Mouse (Mus musculus) ES-Bruce4 (cell line): ENCODE measurements around the gene Magee1. TPM values are rescaled to one million over a fixed set of nuclear protein-coding genes. Genes with fewer than 3 reads are reported as not detected.
"Not testable (repeated sequence)": the region's sequence is repeated elsewhere in the genome, so short reads cannot be mapped to it uniquely, and the experiment has no call there.

Experiments
- H3K27ac ChIP-seq: 2 replicates; pipeline ENCODE4 v1.5.1; 2012; ENCODE audit warnings: low read length, inconsistent platforms; ENCODE audit not compliant: insufficient read depth
- H3K27me3 ChIP-seq: 2 replicates; pipeline ENCODE4 v1.6.1; 2012; ENCODE audit warnings: mild to moderate bottlenecking, low read length, inconsistent platforms; ENCODE audit not compliant: control insufficient read depth, poor library complexity, insufficient read depth, severe bottlenecking
- H3K36me3 ChIP-seq: 2 replicates; pipeline ENCODE4 v1.6.1; 2012; ENCODE audit warnings: inconsistent platforms, mild to moderate bottlenecking, low read length, moderate library complexity; ENCODE audit not compliant: control insufficient read depth, poor library complexity, insufficient read depth, severe bottlenecking
- H3K4me1 ChIP-seq: one replicate; pipeline ENCODE4 v1.8.1; 2011; ENCODE audit warnings: low read length; ENCODE audit not compliant: control insufficient read depth, insufficient read depth
- H3K4me3 ChIP-seq: 2 replicates; pipeline ENCODE4 v1.5.1; 2011; ENCODE audit warnings: low read depth, mild to moderate bottlenecking, low read length
- H3K9ac ChIP-seq: 2 replicates; pipeline ENCODE4 v1.6.1; 2012; ENCODE audit warnings: low read depth, mild to moderate bottlenecking, inconsistent platforms; ENCODE audit not compliant: poor library complexity, severe bottlenecking
- H3K9me3 ChIP-seq: replicated peaks from 2 replicates; pipeline ENCODE4 v1.6.1; 2012; ENCODE audit warnings: mild to moderate bottlenecking, low read length, inconsistent platforms; ENCODE audit not compliant: control insufficient read depth, poor library complexity, insufficient read depth, severe bottlenecking
- CTCF ChIP-seq: IDR thresholded peaks from one replicate; pipeline ENCODE4 v1.8.1; 2011; ENCODE audit warnings: low read depth, low read length
- EP300 ChIP-seq: IDR thresholded peaks from 2 replicates; pipeline ENCODE4 v1.6.1; 2011; ENCODE audit warnings: low read depth, low read length; ENCODE audit not compliant: insufficient read depth
- POLR2A ChIP-seq: IDR thresholded peaks from one replicate; pipeline ENCODE4 v1.8.1; 2011; ENCODE audit warnings: low read length; ENCODE audit not compliant: insufficient read depth
- polyA plus RNA-seq: library from polyadenylated mRNA; stranded (reverse); fragments of >200 nt; gene quantifications from 2 replicates; pipeline ENCODE4 v1.2.4, GENCODE M21; 2011; ENCODE audit warnings: low read depth; ENCODE audit not compliant: missing spikeins, insufficient read depth, insufficient read length

The Magee1 gene
- polyA plus RNA-seq, result 1.9 and 2.1 TPM in 2 replicates

GRCm38 (mm10) chrX:105120275-105121226 lies at the start of gene Magee1:
Magee1 (plus strand) TSS chrX:105120378.
- Histone ChIP-seq H3K36me3 (no peaks in the 10 kb centered on the region), H3K4me1 (no peaks in the 10 kb centered on the region), H3K9ac (no peak within 1 kb of the TSS), H3K9me3 (no peaks in the 10 kb centered on the region), H3K4me3 (peak within 1 kb of the TSS; percentile 82), H3K27ac (no peak within 1 kb of the TSS), H3K27me3 (no peaks in the 10 kb centered on the region)
- TF ChIP-seq EP300 (no peak), CTCF (no peak), POLR2A (no peak)

GRCm38 (mm10) chrX:105079151-105079550 lies 41.0 kb upstream of the Magee1 start:
- Histone ChIP-seq H3K9me3 (no peaks in the 10 kb centered on the region), H3K27ac (no peak overlapping the region), H3K9ac (peak overlapping the region; percentile 35; the same call in 1 of the 2 replicates), H3K4me3 (peak overlapping the region; percentile 90), H3K27me3 (no peaks in the 10 kb centered on the region), H3K4me1 (no peaks in the 10 kb centered on the region), H3K36me3 (peaks cover 10% of the 10 kb centered on the region)
- TF ChIP-seq CTCF (no peak), POLR2A (no peak), EP300 (no peak)

GRCm38 (mm10) chrX:105079615-105080092 lies 40.5 kb upstream of the Magee1 start, which contains the start of gene Pbdc1:
Pbdc1 (plus strand) TSS chrX:105079756.
- Histone ChIP-seq H3K9me3 (no peaks in the 10 kb centered on the region), H3K4me1 (no peaks in the 10 kb centered on the region), H3K27me3 (no peaks in the 10 kb centered on the region), H3K4me3 (peak within 1 kb of the TSS; percentile 90), H3K36me3 (peaks cover 12% of the 10 kb centered on the region), H3K27ac (no peak within 1 kb of the TSS), H3K9ac (peak within 1 kb of the TSS; percentile 75)
- no peak for TF ChIP-seq POLR2A
- no peak for TF ChIP-seq CTCF

- Histone ChIP-seq H3K27ac (no peak overlapping the region), H3K9ac (peak overlapping the region; percentile 75), H3K9me3 (no peaks in the 10 kb centered on the region), H3K4me3 (peak overlapping the region; percentile 89), H3K36me3 (peaks cover 12% of the 10 kb centered on the region), H3K4me1 (no peaks in the 10 kb centered on the region), H3K27me3 (no peaks in the 10 kb centered on the region)
- TF ChIP-seq CTCF (no peak), POLR2A (no peak), EP300 (no peak)
These were observed 40.1 kb upstream of the Magee1 start for GRCm38 (mm10) chrX:105080096-105080495.

GRCm38 (mm10) chrX:105083013-105083412 lies 37.2 kb upstream of the Magee1 start:
- H3K27ac ChIP-seq, H3K27me3 ChIP-seq, H3K4me1 ChIP-seq, H3K9me3 ChIP-seq, H3K9ac ChIP-seq, H3K4me3 ChIP-seq: not testable (repeated sequence)
- peaks cover 16% of the 10 kb centered on the region for H3K36me3 ChIP-seq

GRCm38 (mm10) chrX:105104175-105104574 lies 16.0 kb upstream of the Magee1 start:
- Histone ChIP-seq H3K9me3 (no peaks in the 10 kb centered on the region), H3K4me1 (no peaks in the 10 kb centered on the region), H3K9ac (no peak overlapping the region), H3K4me3 (no peak overlapping the region), H3K36me3 (no peaks in the 10 kb centered on the region), H3K27me3 (no peaks in the 10 kb centered on the region), H3K27ac (no peak overlapping the region)
- no peak for TF ChIP-seq POLR2A
- no peak for TF ChIP-seq EP300
- no peak for TF ChIP-seq CTCF
